Mouse (Mus musculus) cortical plate, adult 2 months (tissue): Measurements from ENCODE around the gene 1110065P20Rik.

ENCODE experiments used
- CTCF ChIP-seq: fragments of 200-500 bp; IDR thresholded peaks from 2 replicates; pipeline ENCODE4 v1.5.1; 2011; ENCODE audit warnings: mild to moderate bottlenecking, control low read depth, low read length; ENCODE audit not compliant: insufficient read depth; ENCODE audit errors: extremely low read depth
- POLR2A ChIP-seq: fragments of 200-500 bp; IDR thresholded peaks from 2 replicates; pipeline ENCODE4 v1.6.1; 2011; ENCODE audit warnings: mild to moderate bottlenecking, low read length, control low read depth; ENCODE audit not compliant: insufficient read depth; ENCODE audit errors: extremely low read depth

- TF ChIP-seq CTCF (no peak), POLR2A (no peak)
Observed at GRCm38 (mm10) chr4:124809136-124809883, 41.7 kb downstream of the 1110065P20Rik start.
